Mouse (Mus musculus): ENCODE data around the gene Gpx4.

Gene Gpx4

GRCm38 (mm10) chr10:80102216-80102915, 55.4 kb downstream of the Gpx4 start:
- intact Hi-C loops (cut with DNase I): no loop called here

- intact Hi-C loops (cut with DNase I): no loop called here
These were observed 56.1 kb downstream of the Gpx4 start for GRCm38 (mm10) chr10:80103032-80103431.

GRCm38 (mm10) chr10:80104181-80104580, 57.2 kb downstream of the Gpx4 start:
- intact Hi-C loops (cut with DNase I): no loop called here

GRCm38 (mm10) chr10:80105460-80105859, 58.5 kb downstream of the Gpx4 start, which contains the start of gene Sbno2:
Sbno2 (minus strand) TSS chr10:80105571.
- intact Hi-C loops (cut with DNase I): no loop called here

DNA sequence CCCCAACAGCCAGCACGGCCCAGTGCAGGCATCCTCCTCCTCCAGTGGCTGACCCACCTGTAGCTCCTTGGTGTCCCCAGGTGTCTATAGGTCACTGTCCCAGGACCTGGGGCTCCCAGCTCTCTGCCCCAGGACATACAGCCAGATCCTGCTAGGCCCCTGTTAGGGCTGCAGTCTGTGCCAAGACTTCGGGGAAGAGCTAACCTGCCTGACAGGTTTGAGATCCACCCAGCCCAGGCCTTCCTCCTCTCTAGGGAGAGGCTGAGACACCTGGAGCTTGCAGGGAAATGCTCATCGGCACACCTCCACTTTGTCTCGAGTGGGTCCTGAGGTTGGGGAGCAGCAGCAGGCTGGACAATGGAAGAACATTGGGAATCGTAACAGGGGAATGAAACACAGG, 59.0 kb downstream of the Gpx4 start:
- intact Hi-C loops (cut with DNase I): no loop called here

Data from adrenal gland (tissue).